8 mouse cellular contexts compared by ENCODE assay signal in the genomic region with DNA sequence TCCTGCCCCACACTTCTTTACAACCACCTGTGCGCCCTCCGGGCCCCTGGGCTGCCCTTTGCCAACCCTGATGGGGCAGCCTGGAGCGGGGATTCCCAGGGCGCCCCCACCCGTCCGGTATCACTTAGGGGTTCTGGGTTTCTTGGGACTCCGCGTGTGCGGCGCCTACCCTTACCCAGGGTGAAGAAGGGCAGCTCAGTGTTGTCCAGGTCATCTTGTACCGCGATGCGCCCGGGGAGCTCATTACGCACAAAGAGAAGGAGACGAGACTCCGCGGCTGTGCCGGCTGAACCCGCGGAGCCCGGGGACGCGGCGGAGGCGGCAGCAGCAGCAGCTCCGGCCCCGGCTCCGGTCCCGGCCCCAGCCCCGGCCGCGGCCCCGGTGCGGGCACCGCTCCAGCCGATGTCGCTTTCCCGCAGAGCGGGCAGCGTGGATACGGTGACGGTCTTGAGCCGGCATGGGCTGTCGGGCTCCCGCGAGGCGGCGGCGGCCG. TPM values are rescaled to one million over a fixed set of nuclear protein-coding genes. Genes with fewer than 3 reads are reported as not detected.
DNase-seq lines count a peak whose midpoint lies in the region; ATAC-seq lines count a peak whose summit lies in the region.
"Had no signal": no experiment of that assay in that cellular context is flagged by ENCODE, and none has a peak within 500 bp of the region (broad histone marks: within the 10 kb centered on the region; RNA-seq: fewer than 3 reads in every experiment).

No protein-coding gene starts in this region.

- no peaks in the 10 kb centered on the region for H3K9me3 ChIP-seq in heart, embryonic 14.5 days (ENCODE audit: control insufficient read depth, low read length)
- H3K9me3 ChIP-seq in midbrain, embryonic 15.5 days: no peaks in the 10 kb centered on the region

- H3K9ac ChIP-seq in heart, embryonic 14.5 days (ENCODE audit: low read length): peak overlapping the region; percentile 60
- H3K9ac ChIP-seq in midbrain, embryonic 15.5 days: peak overlapping the region; percentile 96

- DNase-seq in ovary, postnatal 10 days (ENCODE audit: low spot score): peak; percentile 2
- DNase-seq in ovary, adult 18-20 months (ENCODE audit: low spot score): no peak
- DNase-seq in cerebellum, postnatal 25 days: peak; percentile 84 to 85
- peak; percentile 48 for DNase-seq in left cerebral cortex, postnatal 4 days
- no peak for DNase-seq in adipocyte (ENCODE audit: low spot score)

- peak overlapping the region; percentile 89 for H3K4me2 ChIP-seq in heart, embryonic 14.5 days (ENCODE audit: low read length)
- peak overlapping the region; percentile 89 for H3K4me2 ChIP-seq in midbrain, embryonic 15.5 days

- intact Hi-C loops in left cerebral cortex, postnatal 4 days (cut with DNase I): loop anchor here (5.0 to 10.0 kb wide), 2 partner anchors 379 to 746 kb away; no protein-coding TSS in a partner anchor

- H3K27me3 ChIP-seq in heart, embryonic 14.5 days (ENCODE audit: control insufficient read depth, insufficient read depth, low read length): peaks cover 53% of the 10 kb centered on the region
- no peaks in the 10 kb centered on the region for H3K27me3 ChIP-seq in midbrain, embryonic 15.5 days (replicated peaks)

- H3K27ac ChIP-seq in heart, embryonic 14.5 days (replicated peaks in 1 of 2; ENCODE audit: control insufficient read depth in 1 of 2, insufficient read depth in 1 of 2, low read depth in 2 of 2, low read length in 2 of 2): no peak overlapping the region
- peak overlapping the region; percentile 87 for H3K27ac ChIP-seq in midbrain, embryonic 15.5 days
- H3K27ac ChIP-seq: macrophage had no signal

- H3K36me3 ChIP-seq in heart, embryonic 14.5 days (ENCODE audit: control insufficient read depth, insufficient read depth, low read length): no peaks in the 10 kb centered on the region
- H3K36me3 ChIP-seq in midbrain, embryonic 15.5 days (replicated peaks): no peaks in the 10 kb centered on the region

- peak overlapping the region; percentile 64 to 86 for H3K4me3 ChIP-seq in heart, embryonic 14.5 days (ENCODE audit: control insufficient read depth in 1 of 2, insufficient read depth in 1 of 2, low read depth in 1 of 2, low read length in 2 of 2)
- H3K4me3 ChIP-seq in midbrain, embryonic 15.5 days: peak overlapping the region; percentile 63

- under 1% methylated on average over 40 of the region's 51 CpGs for WGBS in heart, embryonic 14.5 days
- under 1% methylated on average over 50 of the region's 51 CpGs for WGBS in midbrain, embryonic 15.5 days

- ATAC-seq in heart, embryonic 14.5 days (ENCODE audit: insufficient number of reproducible peaks, insufficient read depth, low FRiP score, low read depth): no peak
- peak; percentile 70 for ATAC-seq in midbrain, embryonic 15.5 days (replicated peaks)

- H3K4me1 ChIP-seq in heart, embryonic 14.5 days (ENCODE audit: control insufficient read depth in 2 of 2, insufficient read depth in 2 of 2, low read length in 2 of 2): peaks cover 5 to 6% of the 10 kb centered on the region in 2 experiments
- peaks cover 22% of the 10 kb centered on the region for H3K4me1 ChIP-seq in midbrain, embryonic 15.5 days

RNA-seq across cellular contexts. Expression of a gene that starts 0.7 kb away (rescaled TPM):
- polyA plus RNA-seq in heart, embryonic 14.5 days (2014; fragmentation: Nextera tagmentation; extraction: Ambion mirVana): 0.61 and 0.67 TPM in 2 replicates
- total RNA-seq in left cerebral cortex, postnatal 4 days (2021): 10 to 100 TPM; 23.1 to 25.8 TPM
- 3.8 and 4.0 TPM in 2 replicates for polyA plus RNA-seq in midbrain, embryonic 15.5 days (2015; fragmentation: Nextera tagmentation; extraction: Ambion mirVana)
- polyA plus RNA-seq: macrophage had no signal

Comparison
In these comparisons a context has a peak if more than half of its experiments do, and no peak if none do; other contexts are left out.
1. DNase-seq: peak in ovary, postnatal 10 days (single experiment), cerebellum, postnatal 25 days (2 of 2) and left cerebral cortex, postnatal 4 days (single experiment); none in ovary, adult 18-20 months (single experiment) and adipocyte (single experiment).